Mouse (Mus musculus) liver, postnatal 0 days (tissue): Measurements from ENCODE around the gene Pcmtd2. TPM values are rescaled to one million over a fixed set of nuclear protein-coding genes. Genes with fewer than 3 reads are reported as not detected.

Experiments
- ATAC-seq: fragments of 200-750 bp; cut with Nextera tagmentation; 2 replicates; pipeline ENCODE4 v1.8.0; 2017; ENCODE audit warnings: mild to moderate bottlenecking, moderate library complexity
- DNase-seq: peaks from one replicate; pipeline ENCODE4 v3.0.0-alpha.2; 2016
- H3K27ac ChIP-seq: fragments of 300-500 bp; sonication (generic); 2 replicates; pipeline ENCODE4 v1.5.1; 2014; ENCODE audit warnings: antibody characterized with exemption, moderate library complexity, mild to moderate bottlenecking, low read depth
- H3K27me3 ChIP-seq: fragments of 300-500 bp; sonication (generic); 2 replicates; pipeline ENCODE4 v1.6.1; 2014; ENCODE audit warnings: low read length, control low read depth, mixed read lengths; ENCODE audit not compliant: insufficient read depth
- H3K36me3 ChIP-seq: fragments of 300-500 bp; sonication (generic); replicated peaks from 2 replicates; pipeline ENCODE4 v1.6.1; 2014; ENCODE audit warnings: mild to moderate bottlenecking, control low read depth, low read length, moderate library complexity, mixed read lengths; ENCODE audit not compliant: insufficient read depth
- H3K4me1 ChIP-seq: fragments of 300-500 bp; sonication (generic); 2 replicates; pipeline ENCODE4 v1.6.1; 2014; ENCODE audit warnings: antibody characterized with exemption, mild to moderate bottlenecking, control low read depth; ENCODE audit not compliant: insufficient read depth
- H3K4me2 ChIP-seq: fragments of 300-500 bp; sonication (generic); 2 replicates; pipeline ENCODE4 v1.6.1; 2014; ENCODE audit warnings: low read depth, mild to moderate bottlenecking, low read length, moderate library complexity, mixed read lengths
- H3K4me3 ChIP-seq: fragments of 300-500 bp; sonication (generic); 2 replicates; pipeline ENCODE4 v1.5.1; 2014; ENCODE audit warnings: low read depth, low read length
- H3K9ac ChIP-seq: fragments of 300-500 bp; sonication (generic); replicated peaks from 2 replicates; pipeline ENCODE4 v1.6.1; 2014; ENCODE audit warnings: mild to moderate bottlenecking, moderate library complexity
- H3K9me3 ChIP-seq: fragments of 300-500 bp; sonication (generic); 2 replicates; pipeline ENCODE4 v1.6.1; 2016; ENCODE audit warnings: mild to moderate bottlenecking, control low read depth, low read length, mixed read lengths
- CTCF ChIP-seq: sonication (generic); IDR thresholded peaks from 2 replicates; pipeline ENCODE4 v1.5.1; 2016; ENCODE audit warnings: antibody characterized with exemption, low read depth
- EP300 ChIP-seq: IDR thresholded peaks from 2 replicates; pipeline ENCODE4 v1.6.1; 2016; ENCODE audit warnings: antibody characterized with exemption, low read depth, mild to moderate bottlenecking
- WGBS: fragments of 180-500 bp; shearing (Covaris S2); extraction: QIAGEN DNeasy Blood & Tissue Kit; methylation state at CpG from one replicate; pipeline ENCODE4 v1.1.7; 2014; ENCODE audit not compliant: insufficient replicate concordance; 5-methylcytosine and 5-hydroxymethylcytosine counted together
- polyA plus RNA-seq: library from polyadenylated mRNA; unstranded; fragments of >200 nt; fragmentation: Nextera tagmentation; extraction: Ambion mirVana; gene quantifications from 2 replicates; pipeline ENCODE4 v1.2.1, GENCODE M21; 2015

The Pcmtd2 gene
- polyA plus RNA-seq, 1 experiment from 2014 or later = 10.5 TPM

GRCm38 (mm10) chr2:181832745-181833144 is 4.9 kb upstream of the Pcmtd2 start:
- Histone ChIP-seq H3K4me2 (no peak overlapping the region), H3K27me3 (no peaks in the 10 kb centered on the region), H3K9me3 (no peaks in the 10 kb centered on the region), H3K4me3 (no peak overlapping the region), H3K4me1 (peaks cover 9% of the 10 kb centered on the region), H3K27ac (no peak overlapping the region), H3K9ac (no peak overlapping the region), H3K36me3 (no peaks in the 10 kb centered on the region)
- TF ChIP-seq CTCF = no peak
- TF ChIP-seq EP300 = no peak
- 70% methylated on average over 2 of the region's 2 CpGs for WGBS
- no peak for ATAC-seq
- no peak for DNase-seq

GRCm38 (mm10) chr2:181838293-181838680 is 633 bp downstream of the Pcmtd2 start:
- peak; percentile 12; the same call in 1 of the 2 replicates for ATAC-seq
- 10% methylated on average over 3 of the region's 3 CpGs for WGBS
- TF ChIP-seq EP300 = no peak
- no peak for TF ChIP-seq CTCF
- H3K4me2 ChIP-seq = peak overlapping the region; percentile 84
- no peaks in the 10 kb centered on the region for H3K9me3 ChIP-seq
- H3K4me3 ChIP-seq = peak overlapping the region; percentile 82
- peaks cover 7% of the 10 kb centered on the region for H3K36me3 ChIP-seq
- H3K27me3 ChIP-seq = no peaks in the 10 kb centered on the region
- peak overlapping the region; percentile 92 for H3K9ac ChIP-seq
- H3K27ac ChIP-seq = peak overlapping the region; percentile 91
- DNase-seq = no peak
- H3K4me1 ChIP-seq = peaks cover 14% of the 10 kb centered on the region

GRCm38 (mm10) chr2:181845709-181846394 is 8.2 kb downstream of the Pcmtd2 start:
- DNase-seq = no peak
- H3K4me1 ChIP-seq = no peaks in the 10 kb centered on the region
- no peaks in the 10 kb centered on the region for H3K9me3 ChIP-seq
- no peak for ATAC-seq
- H3K27me3 ChIP-seq = no peaks in the 10 kb centered on the region
- H3K27ac ChIP-seq = no peak overlapping the region
- WGBS = 85% methylated on average over 5 of the region's 5 CpGs
- TF ChIP-seq EP300 (no peak), CTCF (no peak)
- no peak overlapping the region for H3K4me3 ChIP-seq
- H3K36me3 ChIP-seq = peaks cover 46% of the 10 kb centered on the region
- H3K9ac ChIP-seq = no peak overlapping the region
- H3K4me2 ChIP-seq = no peak overlapping the region

GRCm38 (mm10) chr2:181863791-181864535 is 26.3 kb downstream of the Pcmtd2 start, which contains the start of gene Polr3k:
Gene Polr3k, plus strand, starts transcription at chr2:181864337.
- Histone ChIP-seq H3K4me1 (peaks cover 15% of the 10 kb centered on the region), H3K4me2 (peak within 1 kb of the TSS; percentile 97), H3K36me3 (0 out of 2 replicates have a peak, but pooled peaks cover 7% of the 10 kb centered on the region), H3K9ac (peak within 1 kb of the TSS; percentile 85), H3K4me3 (peak within 1 kb of the TSS; percentile 86), H3K27me3 (no peaks in the 10 kb centered on the region), H3K9me3 (no peaks in the 10 kb centered on the region), H3K27ac (peak within 1 kb of the TSS; percentile 70)
- ATAC-seq (peak; percentile 100), DNase-seq (peak; percentile 93)
- TF ChIP-seq EP300 (peak; percentile 42; the same call in 1 of the 2 replicates), CTCF (no peak; the same call in 1 of the 2 replicates)
- under 1% methylated on average over 35 of the region's 35 CpGs for WGBS

- Histone ChIP-seq H3K9ac (peak overlapping the region; percentile 85), H3K4me2 (peak overlapping the region; percentile 97), H3K27ac (peak overlapping the region; percentile 70), H3K4me1 (peaks cover 15% of the 10 kb centered on the region), H3K36me3 (0 out of 2 replicates have a peak, but pooled peaks cover 11% of the 10 kb centered on the region), H3K27me3 (no peaks in the 10 kb centered on the region), H3K4me3 (peak overlapping the region; percentile 86), H3K9me3 (no peaks in the 10 kb centered on the region)
- TF ChIP-seq CTCF (no peak), EP300 (no peak)
- ATAC-seq = peak; percentile 6
- under 1% methylated on average over 22 of the region's 22 CpGs for WGBS
- no peak for DNase-seq
Observed at GRCm38 (mm10) chr2:181864536-181864860, 26.8 kb downstream of the Pcmtd2 start.

- Histone ChIP-seq H3K36me3 (0 out of 2 replicates have a peak, but pooled peaks cover 14% of the 10 kb centered on the region), H3K4me2 (no peak overlapping the region), H3K27ac (no peak overlapping the region), H3K4me3 (no peak overlapping the region), H3K27me3 (no peaks in the 10 kb centered on the region), H3K9me3 (no peaks in the 10 kb centered on the region), H3K4me1 (peaks cover 15% of the 10 kb centered on the region), H3K9ac (no peak overlapping the region)
- TF ChIP-seq CTCF (peak; percentile 94), EP300 (no peak)
- DNase-seq = peak; percentile 74
- 53% methylated on average over 5 of the region's 5 CpGs for WGBS
- ATAC-seq = no peak
Observed at GRCm38 (mm10) chr2:181866931-181867330, 29.3 kb downstream of the Pcmtd2 start.
